Mouse (Mus musculus): ENCODE measurements at regions not wholly inside any gene's neighbourhood (a gene's known extent, or its start where the extent isn't known, plus 50 kb on each side); places are given as distances from the start of the nearest gene placed in this dataset.

- H3K9ac ChIP-seq (replicated peaks), result no peak overlapping the region
- no peak overlapping the region for H3K4me2 ChIP-seq (replicated peaks)
- ATAC-seq, result no peak
- H3K27me3 ChIP-seq, result no peaks in the 10 kb centered on the region
- no peaks in the 10 kb centered on the region for H3K4me1 ChIP-seq (replicated peaks)
- no peaks in the 10 kb centered on the region for H3K36me3 ChIP-seq
- no peaks in the 10 kb centered on the region for H3K9me3 ChIP-seq
- WGBS, result 66% methylated on average over 5 of the region's 5 CpGs
- no peak overlapping the region for H3K27ac ChIP-seq
- no peak overlapping the region for H3K4me3 ChIP-seq (replicated peaks)
Observed at GRCm38 (mm10) chr2:148107607-148108115, 60.9 kb upstream of the Foxa2 start.

- Histone ChIP-seq H3K9ac (replicated peaks) (no peak overlapping the region), H3K9me3 (no peaks in the 10 kb centered on the region), H3K27me3 (no peaks in the 10 kb centered on the region), H3K4me2 (replicated peaks) (no peak overlapping the region), H3K27ac (no peak overlapping the region), H3K4me3 (replicated peaks) (no peak overlapping the region), H3K36me3 (no peaks in the 10 kb centered on the region), H3K4me1 (replicated peaks) (no peaks in the 10 kb centered on the region)
- WGBS, result 50% methylated on average over 2 of the region's 2 CpGs
- no peak for ATAC-seq
Observed at GRCm38 (mm10) chr2:148110149-148110548, 63.4 kb upstream of the Foxa2 start.

GRCm38 (mm10) chr2:148111889-148112288 is 65.1 kb upstream of the Foxa2 start:
- Histone ChIP-seq H3K9ac (replicated peaks) (no peak overlapping the region), H3K27ac (no peak overlapping the region), H3K36me3 (no peaks in the 10 kb centered on the region), H3K4me1 (replicated peaks) (no peaks in the 10 kb centered on the region), H3K4me3 (replicated peaks) (no peak overlapping the region), H3K4me2 (replicated peaks) (peak overlapping the region; percentile 38), H3K27me3 (no peaks in the 10 kb centered on the region), H3K9me3 (no peaks in the 10 kb centered on the region)
- 22% methylated on average over 10 of the region's 10 CpGs for WGBS
- peak; percentile 65 for ATAC-seq

GRCm38 (mm10) chr2:148113184-148113583 is 66.4 kb upstream of the Foxa2 start:
- H3K27ac ChIP-seq, result no peak overlapping the region
- no peaks in the 10 kb centered on the region for H3K9me3 ChIP-seq
- H3K4me1 ChIP-seq (replicated peaks), result no peaks in the 10 kb centered on the region
- H3K9ac ChIP-seq (replicated peaks), result no peak overlapping the region
- no peaks in the 10 kb centered on the region for H3K36me3 ChIP-seq
- 59% methylated on average over 2 of the region's 2 CpGs for WGBS
- H3K27me3 ChIP-seq, result no peaks in the 10 kb centered on the region
- H3K4me3 ChIP-seq (replicated peaks), result no peak overlapping the region
- no peak overlapping the region for H3K4me2 ChIP-seq (replicated peaks)
- no peak for ATAC-seq

GRCm38 (mm10) chr2:148114600-148114999 is 67.8 kb upstream of the Foxa2 start:
- Histone ChIP-seq H3K36me3 (no peaks in the 10 kb centered on the region), H3K9ac (replicated peaks) (no peak overlapping the region), H3K4me2 (replicated peaks) (no peak overlapping the region), H3K4me3 (replicated peaks) (no peak overlapping the region), H3K27ac (no peak overlapping the region), H3K4me1 (replicated peaks) (no peaks in the 10 kb centered on the region), H3K9me3 (no peaks in the 10 kb centered on the region), H3K27me3 (no peaks in the 10 kb centered on the region)
- WGBS, result 15% methylated on average over 4 of the region's 4 CpGs
- ATAC-seq, result peak; percentile 90

- Histone ChIP-seq H3K27ac (no peak overlapping the region), H3K4me3 (replicated peaks) (no peak overlapping the region), H3K4me2 (replicated peaks) (no peak overlapping the region), H3K9ac (replicated peaks) (no peak overlapping the region), H3K9me3 (no peaks in the 10 kb centered on the region), H3K36me3 (no peaks in the 10 kb centered on the region), H3K27me3 (no peaks in the 10 kb centered on the region), H3K4me1 (replicated peaks) (no peaks in the 10 kb centered on the region)
- ATAC-seq, result no peak
- 86% methylated on average over 3 of the region's 3 CpGs for WGBS
Observed at GRCm38 (mm10) chr2:148116033-148116790, 69.4 kb upstream of the Foxa2 start.

GRCm38 (mm10) chr2:148117420-148117819 is 70.7 kb upstream of the Foxa2 start:
- H3K36me3 ChIP-seq, result no peaks in the 10 kb centered on the region
- H3K4me2 ChIP-seq (replicated peaks), result no peak overlapping the region
- no peaks in the 10 kb centered on the region for H3K27me3 ChIP-seq
- no peak overlapping the region for H3K9ac ChIP-seq (replicated peaks)
- 55% methylated on average over 2 of the region's 2 CpGs for WGBS
- H3K4me1 ChIP-seq (replicated peaks), result no peaks in the 10 kb centered on the region
- no peaks in the 10 kb centered on the region for H3K9me3 ChIP-seq
- ATAC-seq, result no peak
- no peak overlapping the region for H3K4me3 ChIP-seq (replicated peaks)
- H3K27ac ChIP-seq, result no peak overlapping the region

GRCm38 (mm10) chr2:148121885-148122876 is 75.4 kb upstream of the Foxa2 start:
- Histone ChIP-seq H3K4me3 (replicated peaks) (no peak overlapping the region), H3K9me3 (no peaks in the 10 kb centered on the region)
- 38% methylated on average over 13 of the region's 13 CpGs for WGBS

GRCm38 (mm10) chr2:148123780-148124179 is 77.0 kb upstream of the Foxa2 start:
- no peak for ATAC-seq
- no peak overlapping the region for H3K4me2 ChIP-seq (replicated peaks)
- WGBS, result 60% methylated on average over 3 of the region's 3 CpGs

More at GRCm38 (mm10) chr2:148121885-148122876, 75.4 kb upstream of the Foxa2 start:
- Histone ChIP-seq H3K9ac (replicated peaks) (no peak overlapping the region), H3K4me2 (replicated peaks) (no peak overlapping the region), H3K27ac (no peak overlapping the region), H3K36me3 (no peaks in the 10 kb centered on the region), H3K27me3 (no peaks in the 10 kb centered on the region), H3K4me1 (replicated peaks) (no peaks in the 10 kb centered on the region)
- ATAC-seq, result peak; percentile 77

GRCm38 (mm10) chr2:148133811-148134210 is 87.0 kb upstream of the Foxa2 start:
- WGBS, result 81% methylated on average over 1 of the region's 1 CpGs
- Histone ChIP-seq H3K9me3 (no peaks in the 10 kb centered on the region), H3K27me3 (no peaks in the 10 kb centered on the region), H3K27ac (no peak overlapping the region), H3K4me2 (replicated peaks) (no peak overlapping the region), H3K4me3 (replicated peaks) (no peak overlapping the region), H3K9ac (replicated peaks) (no peak overlapping the region), H3K4me1 (replicated peaks) (no peaks in the 10 kb centered on the region), H3K36me3 (no peaks in the 10 kb centered on the region)
- ATAC-seq, result no peak

More at GRCm38 (mm10) chr2:148123780-148124179, 77.0 kb upstream of the Foxa2 start:
- Histone ChIP-seq H3K4me3 (replicated peaks) (no peak overlapping the region), H3K9ac (replicated peaks) (no peak overlapping the region), H3K27me3 (no peaks in the 10 kb centered on the region), H3K36me3 (no peaks in the 10 kb centered on the region), H3K9me3 (no peaks in the 10 kb centered on the region), H3K4me1 (replicated peaks) (no peaks in the 10 kb centered on the region), H3K27ac (no peak overlapping the region)

- no peak overlapping the region for H3K9ac ChIP-seq (replicated peaks)
- H3K27me3 ChIP-seq, result no peaks in the 10 kb centered on the region
- H3K4me2 ChIP-seq (replicated peaks), result no peak overlapping the region
- H3K36me3 ChIP-seq, result no peaks in the 10 kb centered on the region
- H3K9me3 ChIP-seq, result no peaks in the 10 kb centered on the region
- no peaks in the 10 kb centered on the region for H3K4me1 ChIP-seq (replicated peaks)
- WGBS, result 86% methylated on average over 4 of the region's 4 CpGs
- ATAC-seq, result no peak
- H3K4me3 ChIP-seq (replicated peaks), result no peak overlapping the region
- H3K27ac ChIP-seq, result no peak overlapping the region
Observed at GRCm38 (mm10) chr2:148141936-148142335, 95.2 kb upstream of the Foxa2 start.

- WGBS, result 33% methylated on average over 1 of the region's 1 CpGs
- H3K27me3 ChIP-seq, result no peaks in the 10 kb centered on the region
- no peaks in the 10 kb centered on the region for H3K9me3 ChIP-seq
- ATAC-seq, result no peak
- H3K4me1 ChIP-seq (replicated peaks), result no peaks in the 10 kb centered on the region
- H3K36me3 ChIP-seq, result no peaks in the 10 kb centered on the region
- H3K4me3 ChIP-seq (replicated peaks), result no peak overlapping the region
- no peak overlapping the region for H3K9ac ChIP-seq (replicated peaks)
- H3K4me2 ChIP-seq (replicated peaks), result no peak overlapping the region
- no peak overlapping the region for H3K27ac ChIP-seq
Observed at GRCm38 (mm10) chr2:148144816-148145215, 98.0 kb upstream of the Foxa2 start.
